10 mouse cellular contexts compared by ENCODE assay signal in genomic region chr9:57220356-57220755, GRCm38 (mm10). TPM values are rescaled to one million over a fixed set of nuclear protein-coding genes. Genes with fewer than 3 reads are reported as not detected.
DNase-seq lines count a peak whose midpoint lies in the region; ATAC-seq and TF ChIP-seq lines count a peak whose summit lies in the region.
"Had no signal": no experiment of that assay in that cellular context is flagged by ENCODE, and none has a peak within 500 bp of the region (broad histone marks: within the 10 kb centered on the region; RNA-seq: fewer than 3 reads in every experiment).

No protein-coding gene starts in this region.

- no peaks in the 10 kb centered on the region for H3K4me1 ChIP-seq in cortical plate, adult 2 months (ENCODE audit: control insufficient read depth, insufficient read depth, low read length)

- TF ChIP-seq CTCF in gastrocnemius, adult 2 months (IDR thresholded peaks at IDR 0.05), result peak; percentile 65
- TF ChIP-seq CTCF in cortical plate, adult 2 months (IDR thresholded peaks at IDR 0.05; ENCODE audit: extremely low read depth, insufficient read depth, low read length), result peak; percentile 80

- 12% methylated on average over 6 of the region's 6 CpGs for WGBS in large intestine, adult 2 months

- ATAC-seq in monocyte, adult 5-6 weeks (replicated peaks; ENCODE audit: insufficient number of reproducible peaks, low FRiP score, low TSS enrichment, poor library complexity, severe bottlenecking), result 0 out of 2 replicates have a peak, but pooled peaks have one; percentile 43

- H3K27ac ChIP-seq in gastrocnemius, adult 2 months, result no peak overlapping the region
- no peak overlapping the region for H3K27ac ChIP-seq in cortical plate, adult 2 months (ENCODE audit: insufficient read depth, low read length)

- intact Hi-C loops in gastrocnemius, adult 2 months (cut with DNase I), result loop anchor here (5.0 kb wide), 1 partner anchor 328 kb away; no protein-coding TSS in a partner anchor

- H3K4me3 ChIP-seq in gastrocnemius, adult 2 months, result no peak overlapping the region
- H3K4me3 ChIP-seq in cortical plate, adult 2 months (ENCODE audit: insufficient read depth, low read length), result no peak overlapping the region

- TF ChIP-seq POLR2A in cortical plate, adult 2 months (IDR thresholded peaks at IDR 0.05; ENCODE audit: extremely low read depth, insufficient read depth, low read length), result no peak

- DNase-seq in gastrocnemius, adult 2 months, result no peak
- no peak for DNase-seq in gastrocnemius, adult 8-10 months (ENCODE audit: low spot score in 2 of 2)
- DNase-seq in urinary bladder, postnatal 14 days (ENCODE audit: low spot score), result peak; percentile 30
- no peak for DNase-seq in urinary bladder, postnatal 10 days (ENCODE audit: low spot score)
- DNase-seq in large intestine, adult 2 months (ENCODE audit: low read depth, low spot score), result peak; percentile 33
- DNase-seq in gastrocnemius, postnatal 25 days, result no peak

RNA-seq across cellular contexts. Expression of gene Trcg1, which starts 16.0 kb away (rescaled TPM):
- total RNA-seq in gastrocnemius, adult 2 months (2021), result not detected
- not detected for total RNA-seq in gastrocnemius, adult 8-10 months (2022)
- not detected in 2 replicates for polyA plus RNA-seq in cortical plate, adult 2 months (2012; rRNA removed)
- polyA plus RNA-seq in large intestine, adult 2 months (2012; rRNA removed), result not detected in 2 replicates
- not detected in 3 replicates for total RNA-seq in monocyte, adult 5-6 weeks (2017)
- total RNA-seq in gastrocnemius, postnatal 25 days (2021), result not detected
- total RNA-seq: adrenal gland, postnatal 36 days; layer of hippocampus, postnatal 36 days had no signal

RNA-seq across cellular contexts. Expression of gene 1700017B05Rik, which starts 42.1 kb away (rescaled TPM):
- total RNA-seq in gastrocnemius, adult 2 months (2021), result 1 to 10 TPM; 3.8 to 5.3 TPM
- total RNA-seq in gastrocnemius, adult 8-10 months (2022), result 1 to 10 TPM; 1.8 to 3.3 (median 2.5) TPM
- polyA plus RNA-seq in cortical plate, adult 2 months (2012; rRNA removed), result 4.1 and 4.7 TPM in 2 replicates
- polyA plus RNA-seq in large intestine, adult 2 months (2012; rRNA removed), result 15.9 and 18.8 TPM in 2 replicates
- total RNA-seq in monocyte, adult 5-6 weeks (2017), result 11.4 to 26.8 TPM (median 12.9 TPM) in 3 replicates
- 1 to 10 TPM; 2.9 to 5.2 TPM for total RNA-seq in gastrocnemius, postnatal 25 days (2021)

Comparison
In these comparisons a context has a peak if more than half of its experiments do, and no peak if none do; other contexts are left out.
1. DNase-seq: peak in urinary bladder, postnatal 14 days (single experiment) and large intestine, adult 2 months (single experiment); none in gastrocnemius, adult 2 months (single experiment), gastrocnemius, adult 8-10 months (0 of 2), urinary bladder, postnatal 10 days (single experiment) and gastrocnemius, postnatal 25 days (single experiment).